ENCODE assay signal across 8 mouse cellular contexts in the genomic region with DNA sequence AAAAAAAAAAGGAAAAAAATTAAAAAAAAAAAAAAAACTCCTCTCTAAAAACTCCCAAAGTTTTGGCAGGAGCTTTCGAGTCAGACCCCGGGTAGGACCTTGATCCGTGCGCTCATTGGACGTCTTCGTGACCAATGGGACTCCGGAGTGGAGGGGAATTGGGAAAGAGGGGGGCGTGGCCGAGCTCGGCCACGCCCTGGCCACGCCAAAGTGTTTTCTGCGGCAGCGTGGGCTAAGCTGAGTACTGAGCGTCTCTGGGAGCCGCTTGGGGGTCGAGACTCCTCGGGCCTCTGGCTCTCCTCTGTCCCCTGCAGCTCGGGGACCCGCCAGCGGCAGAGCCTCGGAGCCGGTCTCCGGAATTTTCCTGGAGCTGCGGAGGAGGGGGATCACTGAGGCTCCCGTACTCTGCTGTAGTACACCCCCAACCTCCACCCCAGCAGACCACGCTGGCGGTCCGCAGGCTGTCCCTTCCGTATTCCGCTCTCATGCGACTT. TPM values are rescaled to one million over a fixed set of nuclear protein-coding genes. Genes with fewer than 3 reads are reported as not detected.
A peak's percentile ranks its signal among the peaks of the same experiment; 100 is the strongest.
DNase-seq lines count a peak whose midpoint lies in the region; ATAC-seq lines count a peak whose summit lies in the region.

A gene (minus strand): TSS at position 64 of the 494 bp plus-strand sequence.

- H3K9ac ChIP-seq in embryonic facial prominence, embryonic 11.5 days (replicated peaks; ENCODE audit: low read length), result peak within 1 kb of the TSS; percentile 40
- H3K9ac ChIP-seq in kidney, embryonic 14.5 days (ENCODE audit: low read depth, low read length), result peak within 1 kb of the TSS; percentile 62

- no peaks in the 10 kb centered on the region for H3K9me3 ChIP-seq in embryonic facial prominence, embryonic 11.5 days (replicated peaks; ENCODE audit: control insufficient read depth, low read length)
- no peaks in the 10 kb centered on the region for H3K9me3 ChIP-seq in kidney, embryonic 14.5 days (ENCODE audit: control insufficient read depth, low read length)

- ATAC-seq in embryonic facial prominence, embryonic 11.5 days (replicated peaks; ENCODE audit: insufficient number of reproducible peaks, low FRiP score, low TSS enrichment, low read depth), result peak; percentile 90
- peak; percentile 92 for ATAC-seq in kidney, embryonic 14.5 days (ENCODE audit: low FRiP score, low TSS enrichment)

- WGBS in embryonic facial prominence, embryonic 11.5 days, result under 1% methylated on average over 32 of the region's 32 CpGs
- WGBS in kidney, embryonic 14.5 days, result under 1% methylated on average over 31 of the region's 32 CpGs

- peak; percentile 48 for DNase-seq in urinary bladder, postnatal 25 days (ENCODE audit: low spot score)
- no peak for DNase-seq in urinary bladder, adult 2 months (ENCODE audit: low spot score)
- DNase-seq in embryonic facial prominence, embryonic 11.5 days (ENCODE audit: low spot score), result peak; percentile 91
- peak; percentile 77 to 81 for DNase-seq in heart, adult 9 months (ENCODE audit: low spot score in 2 of 2)
- peak; percentile 81 for DNase-seq in lung, postnatal 14 days
- DNase-seq in skeletal muscle tissue, adult 2 months (ENCODE audit: low read depth, low spot score), result peak; percentile 96
- no peak for DNase-seq in ovary, adult 18-20 months (ENCODE audit: low spot score)

- H3K4me3 ChIP-seq in embryonic facial prominence, embryonic 11.5 days (ENCODE audit: low read depth, low read length), result peak within 1 kb of the TSS; percentile 47
- H3K4me3 ChIP-seq in kidney, embryonic 14.5 days (ENCODE audit: low read length), result peak within 1 kb of the TSS; percentile 58

- peaks cover 5% of the 10 kb centered on the region; the same call in 1 of the 2 replicates for H3K4me1 ChIP-seq in embryonic facial prominence, embryonic 11.5 days (ENCODE audit: control insufficient read depth, insufficient read depth, low read length)
- H3K4me1 ChIP-seq in kidney, embryonic 14.5 days (ENCODE audit: control insufficient read depth, insufficient read depth, low read length), result peaks cover 16% of the 10 kb centered on the region; the same call in 1 of the 2 replicates

- H3K27ac ChIP-seq in embryonic facial prominence, embryonic 11.5 days (replicated peaks; ENCODE audit: low read depth, low read length), result no peak within 1 kb of the TSS
- H3K27ac ChIP-seq in kidney, embryonic 14.5 days (ENCODE audit: low read depth, low read length), result peak within 1 kb of the TSS; percentile 83

- H3K36me3 ChIP-seq in embryonic facial prominence, embryonic 11.5 days (replicated peaks; ENCODE audit: control insufficient read depth, insufficient read depth, low read depth, low read length), result no peaks in the 10 kb centered on the region
- no peaks in the 10 kb centered on the region for H3K36me3 ChIP-seq in kidney, embryonic 14.5 days (ENCODE audit: control insufficient read depth, insufficient read depth, low read length)

- peak within 1 kb of the TSS; percentile 89 for H3K4me2 ChIP-seq in embryonic facial prominence, embryonic 11.5 days (ENCODE audit: low read depth, low read length)
- H3K4me2 ChIP-seq in kidney, embryonic 14.5 days (replicated peaks; ENCODE audit: low read depth, low read length), result peak within 1 kb of the TSS; percentile 89

- peaks cover 69% of the 10 kb centered on the region for H3K27me3 ChIP-seq in embryonic facial prominence, embryonic 11.5 days (ENCODE audit: control insufficient read depth, insufficient read depth, low read length)
- H3K27me3 ChIP-seq in kidney, embryonic 14.5 days (ENCODE audit: control insufficient read depth, insufficient read depth, low read length), result peaks cover 82% of the 10 kb centered on the region

RNA-seq across cellular contexts. Expression of the gene that starts here (rescaled TPM):
- 3.6 and 4.3 TPM in 2 replicates for polyA plus RNA-seq in urinary bladder, adult 2 months (2012; rRNA removed)
- 4.6 and 5.3 TPM in 2 replicates for polyA plus RNA-seq in embryonic facial prominence, embryonic 11.5 days (2014; fragmentation: Nextera tagmentation; extraction: Ambion mirVana)
- polyA plus RNA-seq in kidney, embryonic 14.5 days (2014; fragmentation: Nextera tagmentation; extraction: Ambion mirVana), result 6.9 and 8.0 TPM in 2 replicates

Comparison
In these comparisons a context has a peak if more than half of its experiments do, and no peak if none do; other contexts are left out.
1. DNase-seq: peak in urinary bladder, postnatal 25 days (single experiment), embryonic facial prominence, embryonic 11.5 days (single experiment), heart, adult 9 months (2 of 2), lung, postnatal 14 days (single experiment) and skeletal muscle tissue, adult 2 months (single experiment); none in urinary bladder, adult 2 months (single experiment) and ovary, adult 18-20 months (single experiment).